Mouse (Mus musculus) neural tube, embryonic 12.5 days (tissue): ENCODE results near the gene Tmem145. TPM values are rescaled to one million over a fixed set of nuclear protein-coding genes. Genes with fewer than 3 reads are reported as not detected.

Experiments used
- ATAC-seq: fragments of 200-750 bp; cut with Nextera tagmentation; 2 replicates; pipeline ENCODE4 v1.8.0; 2017; ENCODE audit warnings: low read depth, mild to moderate bottlenecking, moderate TSS enrichment, moderate library complexity; ENCODE audit not compliant: low FRiP score
- H3K27ac ChIP-seq: fragments of 300-500 bp; sonication (generic); 2 replicates; pipeline ENCODE4 v1.5.1; 2016
- H3K27me3 ChIP-seq: fragments of 300-500 bp; sonication (generic); replicated peaks from 2 replicates; pipeline ENCODE4 v1.6.1; 2016; ENCODE audit warnings: mild to moderate bottlenecking
- H3K36me3 ChIP-seq: fragments of 300-500 bp; sonication (generic); 2 replicates; pipeline ENCODE4 v1.6.1; 2016; ENCODE audit warnings: mild to moderate bottlenecking
- H3K4me1 ChIP-seq: fragments of 300-500 bp; sonication (generic); 2 replicates; pipeline ENCODE4 v1.6.1; 2016
- H3K4me2 ChIP-seq: fragments of 300-500 bp; sonication (generic); replicated peaks from 2 replicates; pipeline ENCODE4 v1.6.1; 2016; ENCODE audit warnings: mild to moderate bottlenecking
- H3K4me3 ChIP-seq: fragments of 300-500 bp; sonication (generic); 2 replicates; pipeline ENCODE4 v1.5.1; 2016
- H3K9ac ChIP-seq: fragments of 300-500 bp; sonication (generic); 2 replicates; pipeline ENCODE4 v1.6.1; 2016; ENCODE audit warnings: mild to moderate bottlenecking
- H3K9me3 ChIP-seq: fragments of 300-500 bp; sonication (generic); 2 replicates; pipeline ENCODE4 v1.6.1; 2016; ENCODE audit warnings: mild to moderate bottlenecking
- WGBS: fragments of 180-500 bp; shearing (Covaris S2); methylation state at CpG from one replicate; pipeline ENCODE4 v1.1.7; 2016; 5-methylcytosine and 5-hydroxymethylcytosine counted together
- polyA plus RNA-seq: library from polyadenylated mRNA; unstranded; fragments of >200 nt; fragmentation: Nextera tagmentation; extraction: Ambion mirVana; gene quantifications from 2 replicates; pipeline ENCODE4 v1.2.1, GENCODE M21; 2016

Gene Tmem145
- polyA plus RNA-seq, 1 experiment from 2014 or later, result 28.3 TPM

DNA sequence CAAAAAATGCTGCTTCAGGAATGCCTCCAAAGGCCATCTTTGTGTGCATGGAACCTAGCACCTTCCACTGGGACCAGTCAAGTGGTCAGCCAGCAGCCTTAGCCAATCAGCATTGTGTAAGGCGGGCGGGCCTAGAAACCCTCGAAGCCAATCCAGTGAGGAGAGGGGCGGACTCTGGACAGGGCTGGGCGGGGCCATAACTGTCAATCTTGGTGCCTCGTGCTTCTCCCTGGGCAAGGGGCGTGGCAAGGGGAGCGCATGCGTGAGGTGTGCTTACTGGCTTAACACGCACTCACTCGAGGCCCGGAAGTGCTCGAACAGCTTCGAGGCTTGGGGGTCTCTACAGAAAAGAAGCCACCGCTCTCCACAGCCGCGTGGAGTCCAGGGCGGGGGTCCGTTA, 4.8 kb upstream of the Tmem145 start, which contains the start of gene Prr19:
Gene Prr19 (plus strand): TSS at position 349 of the 400 bp plus-strand sequence.
- Histone ChIP-seq H3K4me1 (peaks cover 14% of the 10 kb centered on the region), H3K9me3 (no peaks in the 10 kb centered on the region), H3K9ac (no peak within 1 kb of the TSS), H3K4me2 (no peak within 1 kb of the TSS), H3K27ac (no peak within 1 kb of the TSS), H3K4me3 (no peak within 1 kb of the TSS), H3K27me3 (no peaks in the 10 kb centered on the region), H3K36me3 (peaks cover 1% of the 10 kb centered on the region)
- 50% methylated on average over 19 of the region's 19 CpGs for WGBS
- ATAC-seq, result peak; percentile 6; the same call in 1 of the 2 replicates

DNA sequence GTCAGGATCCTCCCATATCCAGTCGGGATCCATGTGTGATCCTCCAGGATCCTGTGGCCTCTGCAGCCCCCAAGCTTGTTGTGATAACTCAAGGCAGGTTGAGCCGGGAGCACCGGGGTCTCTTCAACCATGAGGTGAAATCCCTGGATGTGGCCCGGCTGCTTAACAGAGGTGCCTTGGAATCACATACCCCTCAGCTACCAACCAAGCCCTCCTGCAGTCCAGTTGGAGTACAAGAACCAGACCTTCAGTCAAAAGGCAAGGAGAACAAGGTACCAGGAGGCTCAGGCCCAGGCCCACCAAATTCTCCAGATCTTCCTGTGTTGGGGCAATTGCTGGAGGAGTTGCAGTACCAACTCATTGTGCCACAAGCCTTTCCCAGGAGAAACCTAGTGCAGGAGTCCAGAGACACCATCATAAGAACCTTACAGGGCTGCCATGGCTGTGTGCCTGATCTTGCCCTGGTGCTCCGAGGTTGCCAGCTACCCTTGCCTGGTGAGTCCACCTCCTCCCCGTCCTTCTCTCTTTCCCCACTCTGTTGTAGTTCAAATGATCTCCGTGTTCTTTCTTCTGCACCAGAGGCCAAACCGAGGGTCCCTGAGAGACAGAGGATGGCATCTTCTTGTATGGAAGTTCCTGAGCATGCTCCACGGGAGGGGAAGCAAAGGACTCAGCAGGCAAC, 2.8 kb upstream of the Tmem145 start:
- no peak for ATAC-seq
- H3K27me3 ChIP-seq, result peaks cover 10% of the 10 kb centered on the region; the same call in 1 of the 2 replicates
- H3K4me2 ChIP-seq, result no peak overlapping the region
- peaks cover 7% of the 10 kb centered on the region for H3K4me1 ChIP-seq
- 74% methylated on average over 9 of the region's 9 CpGs for WGBS
- H3K4me3 ChIP-seq, result no peak overlapping the region
- H3K27ac ChIP-seq, result no peak overlapping the region
- H3K36me3 ChIP-seq, result no peaks in the 10 kb centered on the region
- no peaks in the 10 kb centered on the region for H3K9me3 ChIP-seq
- no peak overlapping the region for H3K9ac ChIP-seq

DNA sequence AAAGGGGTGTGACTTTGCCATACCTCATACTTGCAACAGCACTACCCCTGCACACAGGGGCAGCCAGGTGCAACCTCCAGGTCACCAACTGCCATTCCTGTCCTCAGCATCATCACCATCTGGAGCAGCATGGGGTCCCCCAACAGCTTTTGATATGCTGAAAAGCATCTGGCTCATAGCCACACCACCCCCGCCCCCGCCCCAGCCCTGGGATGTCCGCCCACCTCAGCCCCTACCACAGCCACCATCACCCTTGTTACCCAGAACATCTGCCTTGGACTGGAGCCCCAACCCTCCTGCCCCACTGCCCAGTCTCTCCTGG, 2.3 kb upstream of the Tmem145 start:
- 82% methylated on average over 3 of the region's 3 CpGs for WGBS
- no peak for ATAC-seq
- Histone ChIP-seq H3K4me3 (no peak overlapping the region), H3K4me2 (no peak overlapping the region), H3K36me3 (no peaks in the 10 kb centered on the region), H3K9ac (no peak overlapping the region), H3K4me1 (peaks cover 2% of the 10 kb centered on the region; the same call in 1 of the 2 replicates), H3K27ac (no peak overlapping the region), H3K9me3 (no peaks in the 10 kb centered on the region), H3K27me3 (peaks cover 10% of the 10 kb centered on the region; the same call in 1 of the 2 replicates)

DNA sequence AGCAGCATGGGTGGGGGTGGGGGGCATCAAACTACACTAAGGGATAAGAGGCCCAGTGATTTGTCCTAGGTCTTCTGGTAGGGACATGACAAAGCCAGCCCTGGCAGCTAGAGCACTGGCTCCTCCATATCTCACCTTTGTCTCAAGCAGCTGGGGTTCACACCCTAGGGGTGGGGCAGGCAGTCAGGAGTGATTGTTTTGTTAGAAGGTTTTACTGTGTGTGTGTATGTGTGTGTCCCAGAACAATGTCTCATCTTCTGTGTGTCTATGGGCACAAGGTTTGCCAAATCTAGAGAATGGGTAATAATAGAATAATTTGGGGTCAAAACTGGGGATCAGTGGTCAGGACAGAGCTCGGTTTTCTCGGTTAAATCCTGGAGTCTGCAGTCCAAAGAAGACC, 425 bp upstream of the Tmem145 start:
- Histone ChIP-seq H3K4me1 (peaks cover 2% of the 10 kb centered on the region; the same call in 1 of the 2 replicates), H3K4me3 (peak overlapping the region; percentile 60), H3K27me3 (peaks cover 10% of the 10 kb centered on the region; the same call in 1 of the 2 replicates), H3K27ac (no peak overlapping the region), H3K9ac (peak overlapping the region; percentile 77), H3K4me2 (peak overlapping the region; percentile 94), H3K9me3 (no peaks in the 10 kb centered on the region), H3K36me3 (no peaks in the 10 kb centered on the region)
- ATAC-seq, result peak; percentile 35; the same call in 1 of the 2 replicates
- WGBS, result 2% methylated on average over 2 of the region's 2 CpGs

DNA sequence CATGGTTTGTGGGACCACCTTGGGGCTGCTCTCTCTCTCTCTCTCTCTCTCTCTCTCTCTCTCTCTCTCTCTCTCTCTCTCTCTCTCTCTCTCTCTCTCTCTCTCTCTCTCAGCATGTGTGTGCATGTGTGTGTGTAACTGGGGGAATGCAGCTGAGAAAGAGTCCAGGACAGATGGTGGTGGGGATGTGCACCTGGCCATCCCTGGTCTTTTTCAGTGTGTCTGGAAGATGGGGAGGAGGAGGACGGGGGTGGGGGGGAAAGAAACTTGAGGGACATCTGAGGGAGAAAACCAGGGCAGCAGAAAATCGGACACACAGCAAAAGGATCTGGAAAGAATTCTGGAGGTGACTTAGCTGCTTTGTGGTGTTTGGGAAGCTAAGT, 699 bp downstream of the Tmem145 start:
- Histone ChIP-seq H3K27ac (no peak overlapping the region; the same call in 1 of the 2 replicates), H3K27me3 (peaks cover 19% of the 10 kb centered on the region), H3K9ac (peak overlapping the region; percentile 77; the same call in 1 of the 2 replicates), H3K4me2 (peak overlapping the region; percentile 94), H3K4me3 (peak overlapping the region; percentile 60), H3K36me3 (no peaks in the 10 kb centered on the region), H3K4me1 (peaks cover 2% of the 10 kb centered on the region; the same call in 1 of the 2 replicates), H3K9me3 (no peaks in the 10 kb centered on the region)
- ATAC-seq, result peak; percentile 52; the same call in 1 of the 2 replicates
- 38% methylated on average over 2 of the region's 2 CpGs for WGBS

DNA sequence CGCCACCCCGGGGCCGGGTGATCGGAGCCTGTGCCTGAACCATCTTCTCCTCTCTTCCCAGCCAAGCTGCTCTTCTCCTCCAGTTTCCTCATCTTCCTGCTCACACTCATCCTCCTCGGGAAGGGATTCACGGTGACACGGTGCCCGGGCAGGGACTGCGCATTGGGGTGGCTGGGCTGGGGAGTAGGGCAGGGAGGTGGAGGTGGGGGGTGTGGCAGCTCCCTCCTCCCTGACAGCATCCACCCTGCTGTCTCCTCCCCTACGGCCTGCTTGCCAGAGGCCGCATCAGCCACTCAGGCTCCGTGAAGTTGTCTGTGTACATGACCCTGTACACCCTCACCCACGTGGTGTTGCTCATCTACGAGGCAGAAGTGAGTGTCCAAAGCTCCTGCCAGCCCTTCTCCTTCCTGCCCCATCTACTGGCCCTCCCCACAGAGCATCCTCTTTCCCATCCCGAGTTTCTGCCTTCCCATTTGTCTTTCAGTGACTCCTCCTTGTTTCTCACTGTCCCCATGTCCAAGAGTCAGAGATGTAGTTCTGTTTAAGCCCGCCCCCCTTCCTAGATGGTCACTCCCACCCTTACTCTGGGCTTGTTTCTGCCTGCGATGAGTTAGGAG, 2.9 kb downstream of the Tmem145 start:
- no peak overlapping the region for H3K27ac ChIP-seq
- 71% methylated on average over 17 of the region's 17 CpGs for WGBS
- no peak for ATAC-seq
- H3K4me1 ChIP-seq, result peaks cover 2% of the 10 kb centered on the region; the same call in 1 of the 2 replicates
- H3K9me3 ChIP-seq, result no peaks in the 10 kb centered on the region
- peaks cover 41% of the 10 kb centered on the region for H3K27me3 ChIP-seq
- H3K4me3 ChIP-seq, result no peak overlapping the region
- no peaks in the 10 kb centered on the region for H3K36me3 ChIP-seq
- no peak overlapping the region for H3K9ac ChIP-seq
- no peak overlapping the region for H3K4me2 ChIP-seq

DNA sequence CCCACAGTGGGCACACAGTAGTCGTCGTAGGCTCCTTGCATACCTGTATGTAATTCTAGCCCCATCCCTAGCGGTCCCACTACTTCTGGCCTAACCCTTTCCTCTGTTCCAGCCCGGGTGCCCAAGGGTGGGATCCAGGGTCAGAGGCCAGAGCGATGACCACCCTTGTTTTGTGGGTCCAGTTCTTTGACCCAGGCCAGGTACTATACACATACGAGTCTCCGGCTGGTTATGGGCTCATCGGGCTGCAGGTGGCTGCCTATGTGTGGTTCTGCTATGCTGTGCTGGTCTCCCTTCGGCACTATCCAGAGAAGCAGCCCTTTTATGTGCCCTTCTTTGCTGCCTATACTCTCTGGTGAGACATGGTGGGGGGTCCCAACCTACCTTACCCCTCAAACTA, 3.5 kb downstream of the Tmem145 start:
- H3K4me2 ChIP-seq, result no peak overlapping the region
- H3K9me3 ChIP-seq, result no peaks in the 10 kb centered on the region
- H3K27ac ChIP-seq, result no peak overlapping the region
- no peak overlapping the region for H3K9ac ChIP-seq
- no peaks in the 10 kb centered on the region for H3K36me3 ChIP-seq
- peaks cover 2% of the 10 kb centered on the region; the same call in 1 of the 2 replicates for H3K4me1 ChIP-seq
- WGBS, result 87% methylated on average over 9 of the region's 9 CpGs
- no peak for ATAC-seq
- H3K4me3 ChIP-seq, result no peak overlapping the region
- peaks cover 47% of the 10 kb centered on the region for H3K27me3 ChIP-seq

DNA sequence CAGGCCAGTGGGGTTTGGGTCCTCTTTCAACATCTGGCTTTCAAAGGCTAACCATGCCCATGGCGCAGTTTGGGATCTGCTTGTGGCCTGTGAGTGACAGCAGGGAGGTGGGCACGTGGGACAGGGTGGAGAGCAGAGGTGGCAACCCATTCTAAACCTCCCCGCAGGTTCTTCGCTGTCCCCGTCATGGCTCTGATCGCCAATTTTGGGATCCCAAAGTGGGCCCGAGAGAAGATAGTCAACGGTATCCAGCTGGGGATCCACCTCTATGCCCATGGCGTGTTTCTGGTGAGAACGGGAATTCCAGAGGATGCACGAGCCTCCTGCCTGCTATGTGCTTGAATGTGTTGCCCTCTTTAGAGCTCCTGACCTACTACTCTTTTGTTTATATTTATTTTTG, 5.3 kb downstream of the Tmem145 start:
- 82% methylated on average over 11 of the region's 11 CpGs for WGBS
- ATAC-seq, result no peak
- H3K27me3 ChIP-seq, result peaks cover 62% of the 10 kb centered on the region
- H3K4me1 ChIP-seq, result peaks cover 15% of the 10 kb centered on the region
- no peaks in the 10 kb centered on the region for H3K9me3 ChIP-seq
- H3K27ac ChIP-seq, result no peak overlapping the region
- no peaks in the 10 kb centered on the region for H3K36me3 ChIP-seq
- H3K4me2 ChIP-seq, result no peak overlapping the region
- no peak overlapping the region for H3K4me3 ChIP-seq
- H3K9ac ChIP-seq, result no peak overlapping the region

DNA sequence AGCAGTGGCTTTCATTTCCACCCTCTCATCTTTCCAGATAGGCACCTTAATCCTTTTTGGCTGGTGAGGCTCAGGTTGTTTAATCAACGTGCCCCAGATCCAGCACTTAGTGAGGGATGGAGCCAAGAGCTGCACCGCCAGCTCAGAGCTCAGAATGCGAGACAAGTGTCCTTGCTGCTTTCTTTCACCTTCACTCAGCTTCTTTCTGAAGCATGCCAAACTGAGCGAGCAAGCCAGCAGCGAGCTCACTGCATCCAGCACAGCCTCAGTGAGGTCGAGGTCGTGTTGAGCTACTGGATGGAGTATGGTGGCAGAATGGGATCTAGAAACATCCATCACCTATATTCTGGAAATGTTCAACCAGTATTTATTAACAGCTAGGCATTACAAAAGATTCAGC, 7.4 kb downstream of the Tmem145 start:
- Histone ChIP-seq H3K27me3 (peaks cover 51% of the 10 kb centered on the region), H3K36me3 (no peaks in the 10 kb centered on the region), H3K9me3 (no peaks in the 10 kb centered on the region), H3K4me3 (no peak overlapping the region), H3K9ac (no peak overlapping the region), H3K4me1 (peaks cover 27% of the 10 kb centered on the region), H3K27ac (no peak overlapping the region), H3K4me2 (no peak overlapping the region)
- WGBS, result 60% methylated on average over 7 of the region's 7 CpGs
- no peak for ATAC-seq

DNA sequence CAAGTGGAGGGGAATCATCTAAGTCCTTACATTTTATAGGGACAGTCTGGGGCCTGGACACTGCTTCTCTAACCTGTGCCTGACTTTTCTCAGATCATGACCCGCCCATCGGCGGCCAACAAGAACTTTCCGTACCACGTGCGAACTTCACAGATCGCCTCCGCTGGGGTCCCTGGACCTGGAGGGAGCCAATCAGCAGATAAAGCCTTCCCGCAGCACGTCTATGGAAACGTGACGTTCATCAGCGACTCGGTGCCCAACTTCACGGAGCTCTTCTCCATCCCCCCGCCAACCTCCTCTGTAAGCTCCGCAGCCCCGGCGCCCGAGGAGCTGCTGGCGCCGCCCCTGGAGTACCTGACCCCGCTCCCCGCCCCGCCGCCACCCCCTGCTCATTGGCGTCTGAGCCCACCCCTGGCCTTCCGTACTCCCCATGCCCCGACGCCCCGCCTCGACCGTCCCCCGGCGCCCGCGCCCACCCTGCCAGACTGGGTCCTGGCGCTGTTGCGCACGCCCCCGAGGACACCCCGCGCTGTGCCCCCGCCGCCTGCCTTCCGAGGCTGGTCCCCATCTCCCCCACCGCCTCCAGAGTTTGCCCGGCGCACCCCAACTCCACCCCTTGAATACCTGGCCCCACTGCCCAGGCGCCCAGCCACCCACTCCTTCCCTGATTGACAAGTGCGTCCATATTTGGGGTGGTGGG, 8.8 kb downstream of the Tmem145 start:
- Histone ChIP-seq H3K4me1 (peaks cover 32% of the 10 kb centered on the region), H3K4me2 (peak overlapping the region; percentile 98), H3K27ac (no peak overlapping the region), H3K27me3 (peaks cover 51% of the 10 kb centered on the region), H3K36me3 (no peaks in the 10 kb centered on the region), H3K4me3 (peak overlapping the region; percentile 38), H3K9ac (peak overlapping the region; percentile 61), H3K9me3 (no peaks in the 10 kb centered on the region)
- no peak for ATAC-seq
- 4% methylated on average over 51 of the region's 51 CpGs for WGBS

DNA sequence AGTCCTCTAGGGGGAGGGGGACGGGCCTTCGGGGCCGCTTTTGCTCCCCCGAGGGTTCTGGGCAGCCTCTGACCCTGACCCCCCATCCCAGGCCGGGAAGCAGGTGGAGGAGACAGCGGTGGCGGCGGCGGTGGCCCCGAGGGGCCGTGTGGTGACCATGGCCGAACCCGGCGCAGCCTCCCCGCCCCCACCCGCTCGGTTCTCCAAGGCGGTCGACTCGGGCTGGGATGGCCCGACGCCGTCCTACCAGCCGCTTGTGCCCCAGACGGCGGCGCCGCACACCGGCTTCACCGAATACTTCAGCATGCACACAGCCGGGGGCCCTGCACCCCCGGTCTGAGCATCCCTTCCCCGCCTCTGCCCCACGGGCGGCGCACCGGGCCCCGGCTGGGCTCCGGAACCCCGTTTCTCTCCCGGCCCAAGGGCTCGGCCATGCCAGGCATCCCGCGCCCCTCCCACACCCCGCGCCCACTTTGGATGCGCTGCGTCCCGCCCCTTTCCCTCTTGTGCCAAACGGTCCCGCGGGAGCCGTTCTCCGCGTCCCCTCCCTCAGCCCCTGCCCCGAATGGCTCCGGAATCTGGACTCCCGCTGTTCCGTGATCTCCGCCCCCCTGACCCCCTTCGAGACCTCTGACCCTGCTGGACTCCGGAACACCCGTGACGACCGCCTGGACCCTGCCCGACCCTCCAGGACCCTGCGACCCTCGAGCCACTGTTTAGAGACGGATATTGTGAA, 9.6 kb downstream of the Tmem145 start:
- Histone ChIP-seq H3K4me2 (peak overlapping the region; percentile 98), H3K9ac (peak overlapping the region; percentile 61), H3K4me1 (peaks cover 32% of the 10 kb centered on the region), H3K27ac (no peak overlapping the region), H3K36me3 (no peaks in the 10 kb centered on the region), H3K4me3 (peak overlapping the region; percentile 38), H3K9me3 (no peaks in the 10 kb centered on the region), H3K27me3 (peaks cover 51% of the 10 kb centered on the region)
- 1% methylated on average over 69 of the region's 69 CpGs for WGBS
- ATAC-seq, result no peak
